Mouse (Mus musculus) brain, embryonic 14.5 days (tissue): ENCODE results near the gene Kcnip4.

ENCODE experiments used
- CTCF ChIP-seq: fragments of 200-500 bp; IDR thresholded peaks from 2 replicates; pipeline ENCODE4 v1.5.1; 2012; ENCODE audit warnings: inconsistent platforms, mild to moderate bottlenecking, moderate library complexity, borderline replicate concordance; ENCODE audit not compliant: insufficient read depth, insufficient read length; ENCODE audit errors: extremely low read depth
- POLR2A ChIP-seq: fragments of 200-500 bp; IDR thresholded peaks from 2 replicates; pipeline ENCODE4 v1.6.1; 2012; ENCODE audit warnings: mild to moderate bottlenecking, inconsistent platforms, borderline replicate concordance; ENCODE audit not compliant: poor library complexity, insufficient read depth, insufficient read length, severe bottlenecking; ENCODE audit errors: extremely low read depth

DNA sequence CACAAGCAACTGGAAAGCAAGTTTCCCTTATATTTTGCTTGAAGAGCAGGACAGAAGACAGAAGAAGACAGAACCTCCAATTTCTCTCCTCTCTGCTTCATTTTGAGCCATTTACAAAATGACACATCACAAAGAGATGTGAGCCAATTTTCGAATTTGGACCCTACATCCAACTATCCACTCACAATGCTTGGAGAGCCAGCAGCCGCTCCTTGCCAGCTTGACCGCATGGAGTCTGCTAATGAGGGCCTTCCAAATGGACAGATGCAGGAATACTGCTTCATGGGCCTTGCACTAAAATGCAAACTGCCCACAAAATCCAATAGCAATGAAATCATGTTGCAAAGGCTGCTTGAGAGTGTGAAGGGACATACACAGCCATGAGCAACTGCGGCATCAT is 47.2 kb upstream of the Kcnip4 start:
- TF ChIP-seq POLR2A (no peak), CTCF (no peak)
